ENCODE assay signal across 8 mouse cellular contexts in genomic region chr12:33110894-33111471, GRCm38 (mm10). TPM values are rescaled to one million over a fixed set of nuclear protein-coding genes. Genes with fewer than 3 reads are reported as not detected.
A peak's percentile ranks its signal among the peaks of the same experiment; 100 is the strongest.
DNase-seq lines count a peak whose midpoint lies in the region; ATAC-seq and TF ChIP-seq lines count a peak whose summit lies in the region.

No protein-coding gene starts in this region.

- 40% methylated on average over 14 of the region's 14 CpGs for WGBS in forebrain, embryonic 11.5 days
- 44% methylated on average over 14 of the region's 14 CpGs for WGBS in hindbrain, embryonic 10.5 days
- 20% methylated on average over 14 of the region's 14 CpGs for WGBS in stomach, postnatal 0 days

- 0 out of 2 replicates have a peak, but pooled peaks have one; percentile 54 for ATAC-seq in forebrain, embryonic 11.5 days (replicated peaks; ENCODE audit: low FRiP score)
- peak; percentile 57; the same call in 1 of the 2 replicates for ATAC-seq in stomach, postnatal 0 days (ENCODE audit: low FRiP score, low TSS enrichment)

- H3K27ac ChIP-seq in forebrain, embryonic 11.5 days (ENCODE audit: low read depth, low read length): no peak overlapping the region; the same call in 1 of the 2 replicates
- H3K27ac ChIP-seq in hindbrain, embryonic 10.5 days: peak overlapping the region; percentile 73
- H3K27ac ChIP-seq in stomach, postnatal 0 days (replicated peaks): peak overlapping the region; percentile 80

- 0 out of 2 replicates have a peak, but pooled peaks cover 2% of the 10 kb centered on the region for H3K4me1 ChIP-seq in forebrain, embryonic 11.5 days (replicated peaks; ENCODE audit: control insufficient read depth, insufficient read depth, low read length)
- peaks cover 38% of the 10 kb centered on the region for H3K4me1 ChIP-seq in hindbrain, embryonic 10.5 days (replicated peaks)
- 0 out of 2 replicates have a peak, but pooled peaks cover 2% of the 10 kb centered on the region for H3K4me1 ChIP-seq in stomach, postnatal 0 days (replicated peaks; ENCODE audit: control insufficient read depth, insufficient read depth)

- TF ChIP-seq CTCF in stomach, postnatal 0 days (IDR thresholded peaks at IDR 0.05; ENCODE audit: low read depth): no peak

- H3K4me3 ChIP-seq in forebrain, embryonic 11.5 days (ENCODE audit: low read depth, low read length): no peak overlapping the region
- H3K4me3 ChIP-seq in hindbrain, embryonic 10.5 days: no peak overlapping the region
- H3K4me3 ChIP-seq in stomach, postnatal 0 days (ENCODE audit: low read depth, low read length): no peak overlapping the region

- H3K36me3 ChIP-seq in forebrain, embryonic 11.5 days (ENCODE audit: control insufficient read depth, insufficient read depth, low read length): no peaks in the 10 kb centered on the region
- H3K36me3 ChIP-seq in hindbrain, embryonic 10.5 days: no peaks in the 10 kb centered on the region
- no peaks in the 10 kb centered on the region for H3K36me3 ChIP-seq in stomach, postnatal 0 days (ENCODE audit: control insufficient read depth, insufficient read depth, low read length)

- H3K9ac ChIP-seq in forebrain, embryonic 11.5 days (ENCODE audit: low read length): 0 out of 2 replicates have a peak overlapping the region, but pooled peaks have one; percentile 20
- no peak overlapping the region for H3K9ac ChIP-seq in stomach, postnatal 0 days (ENCODE audit: low read length)

- no peaks in the 10 kb centered on the region for H3K9me3 ChIP-seq in forebrain, embryonic 11.5 days (ENCODE audit: control insufficient read depth, low read length)
- no peaks in the 10 kb centered on the region for H3K9me3 ChIP-seq in hindbrain, embryonic 10.5 days
- no peaks in the 10 kb centered on the region for H3K9me3 ChIP-seq in stomach, postnatal 0 days (ENCODE audit: control insufficient read depth, low read length)

- no peaks in the 10 kb centered on the region for H3K27me3 ChIP-seq in forebrain, embryonic 11.5 days (ENCODE audit: control insufficient read depth, insufficient read depth, low read length)
- H3K27me3 ChIP-seq in hindbrain, embryonic 10.5 days (ENCODE audit: insufficient read depth, poor library complexity, severe bottlenecking): no peaks in the 10 kb centered on the region
- no peaks in the 10 kb centered on the region for H3K27me3 ChIP-seq in stomach, postnatal 0 days (ENCODE audit: control insufficient read depth, insufficient read depth, low read length)

- no peak overlapping the region for H3K4me2 ChIP-seq in forebrain, embryonic 11.5 days (ENCODE audit: low read depth, low read length, severe bottlenecking)
- H3K4me2 ChIP-seq in stomach, postnatal 0 days (replicated peaks; ENCODE audit: low read depth): peak overlapping the region; percentile 29; the same call in 1 of the 2 replicates

- TF ChIP-seq EP300 in stomach, postnatal 0 days (optimal IDR thresholded peaks at IDR 0.05): no peak

- DNase-seq in thymus, postnatal 4 days: peak; percentile 21
- no peak for DNase-seq in thymus, postnatal 0 days (ENCODE audit: low spot score)
- no peak for DNase-seq in forebrain, embryonic 11.5 days (ENCODE audit: low spot score)
- DNase-seq in hindbrain, embryonic 10.5 days (ENCODE audit: low spot score): peak; percentile 48
- DNase-seq in layer of hippocampus, adult 9-11 months: peak; percentile 54
- peak; percentile 78 for DNase-seq in lung, postnatal 36 days
- peak; percentile 27 for DNase-seq in stomach, postnatal 0 days (ENCODE audit: low spot score)
- DNase-seq in B cell, adult 2 months: no peak

RNA-seq across cellular contexts. Expression of gene Cdhr3, which starts 18.3 kb away (rescaled TPM):
- polyA plus RNA-seq in thymus, postnatal 0 days (2015; fragmentation: Nextera tagmentation; extraction: Ambion mirVana): 0.22 and 0.23 TPM in 2 replicates
- not detected in 2 replicates for polyA plus RNA-seq in forebrain, embryonic 11.5 days (2014; fragmentation: Nextera tagmentation; extraction: Ambion mirVana)
- polyA plus RNA-seq in hindbrain, embryonic 10.5 days (2016; fragmentation: Nextera tagmentation; extraction: Ambion mirVana): 0.05 and 0.27 TPM in 2 replicates
- 0.05 and 0.07 TPM in 2 replicates for polyA plus RNA-seq in stomach, postnatal 0 days (2015; fragmentation: Nextera tagmentation; extraction: Ambion mirVana)

RNA-seq across cellular contexts. Expression of gene Atxn7l1, which starts 36.5 kb away (rescaled TPM):
- 27.3 and 34.3 TPM in 2 replicates for polyA plus RNA-seq in thymus, postnatal 0 days (2015; fragmentation: Nextera tagmentation; extraction: Ambion mirVana)
- 16.0 and 16.5 TPM in 2 replicates for polyA plus RNA-seq in forebrain, embryonic 11.5 days (2014; fragmentation: Nextera tagmentation; extraction: Ambion mirVana)
- polyA plus RNA-seq in hindbrain, embryonic 10.5 days (2016; fragmentation: Nextera tagmentation; extraction: Ambion mirVana): 11.2 and 12.7 TPM in 2 replicates
- 4.7 and 5.5 TPM in 2 replicates for polyA plus RNA-seq in stomach, postnatal 0 days (2015; fragmentation: Nextera tagmentation; extraction: Ambion mirVana)

Comparison
In these comparisons a context has a peak if more than half of its experiments do, and no peak if none do; other contexts are left out.
1. DNase-seq: peak in thymus, postnatal 4 days (single experiment), hindbrain, embryonic 10.5 days (single experiment), layer of hippocampus, adult 9-11 months (single experiment), lung, postnatal 36 days (single experiment) and stomach, postnatal 0 days (single experiment); none in thymus, postnatal 0 days (single experiment), forebrain, embryonic 11.5 days (single experiment) and B cell, adult 2 months (0 of 2).